Mouse (Mus musculus): ENCODE results near the gene Zfp52. TPM values are rescaled to one million over a fixed set of nuclear protein-coding genes. Genes with fewer than 3 reads are reported as not detected.
A peak's percentile ranks its signal among the peaks of the same experiment; 100 is the strongest.

Zfp52 gene
- total RNA-seq (2014; rRNA removed) (2.9 and 4.1 TPM in 2 replicates), polyA plus RNA-seq (2015; fragmentation: Nextera tagmentation; extraction: Ambion mirVana) (1.9 and 2.1 TPM in 2 replicates)

- 3% methylated on average over 20 of the region's 21 CpGs for WGBS
- Histone ChIP-seq H3K27me3 (ENCODE audit: insufficient read depth, low read length) (no peaks in the 10 kb centered on the region), H3K27ac (ENCODE audit: low read depth, low read length) (peak within 1 kb of the TSS; percentile 43; the same call in 1 of the 2 replicates), H3K4me3 (ENCODE audit: low read depth, low read length) (peak within 1 kb of the TSS; percentile 47), H3K9ac (replicated peaks; ENCODE audit: low read length, poor library complexity, severe bottlenecking) (peak within 1 kb of the TSS; percentile 71), H3K36me3 (ENCODE audit: insufficient read depth, low read length) (no peaks in the 10 kb centered on the region), H3K4me1 (ENCODE audit: insufficient read depth, low read length) (peaks cover 5% of the 10 kb centered on the region; the same call in 1 of the 2 replicates), H3K4me2 (ENCODE audit: low read depth, low read length, poor library complexity, severe bottlenecking) (peak within 1 kb of the TSS; percentile 84), H3K9me3 (ENCODE audit: low read length) (no peaks in the 10 kb centered on the region)
- TF ChIP-seq CTCF (IDR thresholded peaks at IDR 0.05): no peak
- DNase-seq (ENCODE audit: low spot score): peak; percentile 24
- ATAC-seq (ENCODE audit: low FRiP score): peak; percentile 39; the same call in 1 of the 2 replicates
Measured at GRCm38 (mm10) chr17:21535096-21536001, at the start of gene Zfp52. Gene Zfp52, plus strand, starts transcription at chr17:21535539.

- no peak; the same call in 1 of the 2 replicates for TF ChIP-seq CTCF (IDR thresholded peaks at IDR 0.05)
- Histone ChIP-seq H3K27me3 (ENCODE audit: insufficient read depth, low read length) (no peaks in the 10 kb centered on the region), H3K4me1 (ENCODE audit: insufficient read depth, low read length) (no peaks in the 10 kb centered on the region), H3K9me3 (ENCODE audit: low read length) (no peaks in the 10 kb centered on the region), H3K4me2 (ENCODE audit: low read depth, low read length, poor library complexity, severe bottlenecking) (peak within 1 kb of the TSS; percentile 64), H3K9ac (replicated peaks; ENCODE audit: low read length, poor library complexity, severe bottlenecking) (peak within 1 kb of the TSS; percentile 73), H3K36me3 (ENCODE audit: insufficient read depth, low read length) (no peaks in the 10 kb centered on the region), H3K27ac (ENCODE audit: low read depth, low read length) (peak within 1 kb of the TSS; percentile 75), H3K4me3 (ENCODE audit: low read depth, low read length) (peak within 1 kb of the TSS; percentile 71)
- ATAC-seq (ENCODE audit: low FRiP score) (peak; percentile 99), DNase-seq (ENCODE audit: low spot score) (peak; percentile 91)
- under 1% methylated on average over 34 of the region's 34 CpGs for WGBS
Measured at GRCm38 (mm10) chr17:21488760-21489499, 46.4 kb upstream of the Zfp52 start, which contains the start of gene Zfp53. Gene Zfp53, plus strand, starts transcription at chr17:21488998.

- no peaks in the 10 kb centered on the region for H3K4me1 ChIP-seq (ENCODE audit: insufficient read depth, low read length)
- H3K9ac ChIP-seq (replicated peaks; ENCODE audit: low read length, poor library complexity, severe bottlenecking): peak overlapping the region; percentile 73
- no peaks in the 10 kb centered on the region for H3K27me3 ChIP-seq (ENCODE audit: insufficient read depth, low read length)
- ATAC-seq (ENCODE audit: low FRiP score) (no peak), DNase-seq (ENCODE audit: low spot score) (peak; percentile 1)
- 18% methylated on average over 8 of the region's 8 CpGs for WGBS
- H3K27ac ChIP-seq (ENCODE audit: low read depth, low read length): peak overlapping the region; percentile 75
- H3K4me2 ChIP-seq (ENCODE audit: low read depth, low read length, poor library complexity, severe bottlenecking): peak overlapping the region; percentile 64
- TF ChIP-seq CTCF (IDR thresholded peaks at IDR 0.05): no peak
- H3K36me3 ChIP-seq (ENCODE audit: insufficient read depth, low read length): no peaks in the 10 kb centered on the region
- H3K4me3 ChIP-seq (ENCODE audit: low read depth, low read length): peak overlapping the region; percentile 71
- no peaks in the 10 kb centered on the region for H3K9me3 ChIP-seq (ENCODE audit: low read length)
Measured at GRCm38 (mm10) chr17:21489500-21490001, 45.8 kb upstream of the Zfp52 start.

GRCm38 (mm10) chr17:21501365-21501764, 34.0 kb upstream of the Zfp52 start:
- no peak for ATAC-seq (ENCODE audit: low FRiP score)
- no peak overlapping the region for H3K4me2 ChIP-seq (ENCODE audit: low read depth, low read length, poor library complexity, severe bottlenecking)
- no peak overlapping the region for H3K27ac ChIP-seq (ENCODE audit: low read depth, low read length)
- H3K4me1 ChIP-seq (ENCODE audit: insufficient read depth, low read length): no peaks in the 10 kb centered on the region
- DNase-seq (ENCODE audit: low spot score): no peak
- no peak for TF ChIP-seq CTCF (IDR thresholded peaks at IDR 0.05)
- H3K27me3 ChIP-seq (ENCODE audit: insufficient read depth, low read length): no peaks in the 10 kb centered on the region
- no peak overlapping the region for H3K9ac ChIP-seq (replicated peaks; ENCODE audit: low read length, poor library complexity, severe bottlenecking)
- H3K9me3 ChIP-seq (ENCODE audit: low read length): no peaks in the 10 kb centered on the region
- H3K36me3 ChIP-seq (ENCODE audit: insufficient read depth, low read length): 0 out of 2 replicates have a peak, but pooled peaks cover 4% of the 10 kb centered on the region
- WGBS: 90% methylated on average over 1 of the region's 1 CpGs
- H3K4me3 ChIP-seq (ENCODE audit: low read depth, low read length): no peak overlapping the region

- H3K4me3 ChIP-seq (ENCODE audit: low read depth, low read length): no peak overlapping the region
- WGBS: 98% methylated on average over 1 of the region's 1 CpGs
- no peak overlapping the region for H3K9ac ChIP-seq (replicated peaks; ENCODE audit: low read length, poor library complexity, severe bottlenecking)
- peak; percentile 22 for TF ChIP-seq CTCF (IDR thresholded peaks at IDR 0.05)
- H3K4me1 ChIP-seq (ENCODE audit: insufficient read depth, low read length): no peaks in the 10 kb centered on the region
- DNase-seq (ENCODE audit: low spot score) (no peak), ATAC-seq (ENCODE audit: low FRiP score) (no peak)
- H3K27me3 ChIP-seq (ENCODE audit: insufficient read depth, low read length): no peaks in the 10 kb centered on the region
- H3K36me3 ChIP-seq (ENCODE audit: insufficient read depth, low read length): 0 out of 2 replicates have a peak, but pooled peaks cover 4% of the 10 kb centered on the region
- H3K4me2 ChIP-seq (ENCODE audit: low read depth, low read length, poor library complexity, severe bottlenecking): no peak overlapping the region
- H3K27ac ChIP-seq (ENCODE audit: low read depth, low read length): no peak overlapping the region
- H3K9me3 ChIP-seq (ENCODE audit: low read length): no peaks in the 10 kb centered on the region
Measured at GRCm38 (mm10) chr17:21504524-21504923, 30.8 kb upstream of the Zfp52 start.
